Mouse (Mus musculus) embryonic facial prominence, embryonic 14.5 days (tissue): ENCODE results near the gene Cnst. TPM values are rescaled to one million over a fixed set of nuclear protein-coding genes. Genes with fewer than 3 reads are reported as not detected.
"Not testable (repeated sequence)": the region's sequence is repeated elsewhere in the genome, so short reads cannot be mapped to it uniquely, and the experiment has no call there.

Experiments used
- ATAC-seq: fragments of 200-750 bp; cut with Nextera tagmentation; 2 replicates; pipeline ENCODE4 v1.8.0; 2017; ENCODE audit warnings: low read depth, moderate number of reproducible peaks, moderate TSS enrichment
- DNase-seq: peaks from one replicate; pipeline ENCODE4 v3.0.0-alpha.2; 2015; ENCODE audit warnings: low spot score
- H3K27ac ChIP-seq: fragments of 300-500 bp; sonication (generic); replicated peaks from 2 replicates; pipeline ENCODE4 v1.5.1; 2014; ENCODE audit warnings: low read depth, mild to moderate bottlenecking, low read length, moderate library complexity
- H3K27me3 ChIP-seq: fragments of 300-500 bp; sonication (generic); replicated peaks from 2 replicates; pipeline ENCODE4 v1.6.1; 2014; ENCODE audit warnings: low read length; ENCODE audit not compliant: control insufficient read depth, insufficient read depth
- H3K36me3 ChIP-seq: fragments of 300-500 bp; sonication (generic); 2 replicates; pipeline ENCODE4 v1.6.1; 2014; ENCODE audit warnings: low read length, mixed read lengths; ENCODE audit not compliant: control insufficient read depth, insufficient read depth
- H3K4me1 ChIP-seq: fragments of 300-500 bp; sonication (generic); 2 replicates; pipeline ENCODE4 v1.6.1; 2014; ENCODE audit warnings: antibody characterized with exemption, low read length; ENCODE audit not compliant: control insufficient read depth, insufficient read depth
- H3K4me2 ChIP-seq: fragments of 300-500 bp; sonication (generic); 2 replicates; pipeline ENCODE4 v1.6.1; 2014; ENCODE audit warnings: low read depth, mild to moderate bottlenecking, low read length, moderate library complexity, mixed read lengths
- H3K4me3 ChIP-seq: fragments of 300-500 bp; sonication (generic); 2 replicates; pipeline ENCODE4 v1.5.1; 2014; ENCODE audit warnings: low read depth, mild to moderate bottlenecking, low read length
- H3K9ac ChIP-seq: fragments of 300-500 bp; sonication (generic); 2 replicates; pipeline ENCODE4 v1.6.1; 2014; ENCODE audit warnings: low read depth, mild to moderate bottlenecking, low read length, moderate library complexity, mixed read lengths
- H3K9me3 ChIP-seq: fragments of 300-500 bp; sonication (generic); 2 replicates; pipeline ENCODE4 v1.6.1; 2016; ENCODE audit warnings: low read length; ENCODE audit not compliant: control insufficient read depth
- WGBS: fragments of 180-500 bp; shearing (Covaris S2); extraction: QIAGEN DNeasy Blood & Tissue Kit; methylation state at CpG from one replicate; pipeline ENCODE4 v1.1.7; 2014; 5-methylcytosine and 5-hydroxymethylcytosine counted together
- polyA plus RNA-seq: library from polyadenylated mRNA; unstranded; fragments of >200 nt; fragmentation: Nextera tagmentation; extraction: Ambion mirVana; gene quantifications from 2 replicates; pipeline ENCODE4 v1.2.1, GENCODE M21; 2014

The Cnst gene
- polyA plus RNA-seq: 15.8 and 18.7 TPM in 2 replicates

DNA sequence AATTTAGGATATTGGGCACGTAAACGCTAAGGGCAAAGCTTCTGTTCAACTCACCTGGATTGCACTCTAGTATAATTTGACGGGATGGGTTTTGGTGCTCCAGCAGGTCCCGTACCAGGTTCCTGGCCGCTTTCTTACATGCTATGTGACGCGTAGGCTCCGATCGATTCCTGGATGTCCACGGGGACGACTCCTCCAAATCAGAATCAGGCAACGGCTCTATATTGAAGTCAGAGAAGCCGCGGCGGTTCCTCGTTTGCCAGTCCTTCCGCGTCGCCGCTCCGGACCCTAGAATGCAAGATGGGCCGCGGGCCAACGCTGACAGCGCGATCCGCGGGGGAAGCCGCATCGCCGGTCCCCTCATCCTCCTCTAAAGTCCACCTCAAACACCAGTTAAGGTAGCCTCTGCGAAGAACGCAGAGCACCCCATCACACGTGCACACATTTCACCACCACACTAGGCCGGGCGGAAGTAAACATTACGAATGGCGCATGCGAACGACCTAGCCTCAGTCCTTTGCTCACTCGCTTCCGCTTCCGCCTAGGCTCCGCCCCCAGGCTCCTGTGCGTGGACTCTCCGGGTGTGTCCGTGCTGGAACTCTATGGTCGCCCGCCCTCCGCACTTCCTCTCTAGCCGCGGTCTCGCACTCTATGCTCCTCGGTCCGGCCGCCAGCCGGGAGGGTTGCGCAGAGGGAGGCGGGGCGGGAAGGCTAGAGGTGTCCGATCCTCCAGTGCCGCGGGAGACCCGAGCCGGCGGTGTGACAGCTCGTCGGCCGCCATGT is at the start of gene Cnst, which contains the start of gene Tfb2m:
Gene Cnst, plus strand, starts transcription at position 603 of the 783 bp plus-strand sequence.
Gene Tfb2m, minus strand, starts transcription at position 500 of the 783 bp plus-strand sequence.
- Histone ChIP-seq H3K4me3 (peak within 1 kb of the TSS; percentile 62), H3K4me2 (peak within 1 kb of the TSS; percentile 83), H3K9ac (peak within 1 kb of the TSS; percentile 82), H3K27ac (peak within 1 kb of the TSS; percentile 92), H3K4me1 (peaks cover 19% of the 10 kb centered on the region)
- DNase-seq (peak; percentile 99), ATAC-seq (peak; percentile 99)
- H3K27me3 ChIP-seq, H3K36me3 ChIP-seq, H3K9me3 ChIP-seq: not testable (repeated sequence)
- WGBS: under 1% methylated on average over 62 of the region's 69 CpGs

DNA sequence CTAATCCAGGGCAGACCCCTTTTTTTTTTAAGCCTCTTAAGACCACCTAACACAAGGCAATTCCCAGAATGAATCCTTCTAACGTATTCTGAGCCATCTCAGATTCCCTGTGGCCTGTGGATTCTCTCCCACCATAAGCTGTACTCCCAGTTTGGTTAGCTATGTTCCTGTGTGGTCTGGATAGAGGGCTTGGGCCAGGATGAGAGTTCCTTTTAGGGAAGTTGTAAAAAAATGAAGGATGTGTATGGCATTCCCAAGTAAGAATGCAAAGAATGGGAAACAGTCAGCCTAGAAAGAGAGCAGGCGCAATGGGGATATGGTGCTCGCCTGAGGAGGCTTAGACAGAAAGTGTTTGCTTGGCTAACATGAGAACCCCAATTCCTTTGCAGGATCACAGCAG is 46.9 kb upstream of the Cnst start:
- H3K9ac ChIP-seq: no peak overlapping the region
- no peaks in the 10 kb centered on the region for H3K27me3 ChIP-seq
- H3K36me3 ChIP-seq: no peaks in the 10 kb centered on the region
- DNase-seq (no peak), ATAC-seq (no peak)
- H3K9me3 ChIP-seq: no peaks in the 10 kb centered on the region
- H3K4me2 ChIP-seq: no peak overlapping the region
- H3K4me1 ChIP-seq: no peaks in the 10 kb centered on the region
- H3K27ac ChIP-seq: no peak overlapping the region
- 69% methylated on average over 3 of the region's 3 CpGs for WGBS
- no peak overlapping the region for H3K4me3 ChIP-seq

DNA sequence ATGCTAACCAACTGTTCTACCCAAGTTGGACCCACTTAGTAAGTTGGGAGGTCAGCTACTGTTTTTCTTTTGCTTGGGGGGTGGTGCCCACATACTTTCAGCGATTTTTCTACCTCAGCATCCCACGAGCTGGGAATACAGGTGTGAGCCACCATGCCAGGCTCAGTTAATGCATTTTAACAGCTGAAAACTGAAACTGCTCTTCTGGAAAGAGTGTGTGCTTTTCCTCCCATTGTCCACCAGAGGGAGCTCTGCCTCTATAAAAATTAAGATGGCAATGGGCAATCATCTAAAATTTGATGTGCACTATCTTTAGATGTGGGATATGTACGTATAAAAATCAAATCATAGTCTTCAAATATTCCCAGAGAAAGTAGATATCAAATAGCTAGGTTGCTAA is 43.6 kb upstream of the Cnst start:
- DNase-seq (peak; percentile 28), ATAC-seq (no peak)
- Histone ChIP-seq H3K4me1 (no peaks in the 10 kb centered on the region), H3K4me2 (no peak overlapping the region), H3K4me3 (no peak overlapping the region), H3K27me3 (no peaks in the 10 kb centered on the region), H3K36me3 (no peaks in the 10 kb centered on the region), H3K27ac (no peak overlapping the region), H3K9ac (no peak overlapping the region), H3K9me3 (no peaks in the 10 kb centered on the region)
- WGBS: 10% methylated on average over 3 of the region's 3 CpGs

DNA sequence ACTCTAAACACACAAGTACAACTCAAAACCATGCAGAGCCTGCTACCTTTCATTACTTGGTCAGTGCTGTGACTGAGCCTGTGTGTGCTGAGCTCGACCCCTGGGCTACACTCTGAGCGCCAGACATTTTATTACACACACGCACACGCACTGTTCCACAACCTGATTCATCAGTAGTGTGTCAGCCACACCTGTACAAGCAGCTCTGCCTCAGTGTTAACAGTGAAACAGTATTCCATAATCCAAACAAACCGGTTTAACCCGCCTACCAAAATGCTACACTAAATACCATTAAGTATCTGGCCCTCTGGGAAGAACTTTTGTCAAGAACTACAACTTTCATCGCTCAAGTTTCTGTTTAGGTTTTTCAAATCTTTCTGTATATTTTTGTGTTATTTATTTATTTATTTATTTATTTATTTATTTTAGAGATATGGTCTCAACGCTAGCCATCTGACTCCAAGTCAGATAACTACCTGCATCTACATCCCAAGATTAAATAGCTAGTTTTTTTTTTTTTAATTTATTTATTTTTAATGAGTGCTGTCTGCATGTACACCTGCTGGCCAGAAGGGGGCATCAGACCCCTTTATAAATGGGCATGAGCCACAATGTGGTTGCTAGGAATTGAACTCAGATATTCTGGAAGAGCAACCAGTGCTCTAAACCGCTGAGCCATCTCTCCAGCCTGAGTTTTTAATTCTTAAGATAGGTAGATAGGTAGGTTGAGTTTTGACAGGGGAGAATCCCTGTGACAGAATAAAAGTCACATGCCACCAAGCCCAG is 39.4 kb upstream of the Cnst start:
- peak; percentile 69 for DNase-seq
- Histone ChIP-seq H3K9ac (no peak overlapping the region), H3K4me1 (no peaks in the 10 kb centered on the region), H3K27ac (no peak overlapping the region), H3K27me3 (no peaks in the 10 kb centered on the region), H3K9me3 (no peaks in the 10 kb centered on the region), H3K4me3 (no peak overlapping the region), H3K4me2 (no peak overlapping the region), H3K36me3 (no peaks in the 10 kb centered on the region)
- ATAC-seq: 0 out of 2 replicates have a peak, but pooled peaks have one; percentile 16
- 62% methylated on average over 9 of the region's 9 CpGs for WGBS

DNA sequence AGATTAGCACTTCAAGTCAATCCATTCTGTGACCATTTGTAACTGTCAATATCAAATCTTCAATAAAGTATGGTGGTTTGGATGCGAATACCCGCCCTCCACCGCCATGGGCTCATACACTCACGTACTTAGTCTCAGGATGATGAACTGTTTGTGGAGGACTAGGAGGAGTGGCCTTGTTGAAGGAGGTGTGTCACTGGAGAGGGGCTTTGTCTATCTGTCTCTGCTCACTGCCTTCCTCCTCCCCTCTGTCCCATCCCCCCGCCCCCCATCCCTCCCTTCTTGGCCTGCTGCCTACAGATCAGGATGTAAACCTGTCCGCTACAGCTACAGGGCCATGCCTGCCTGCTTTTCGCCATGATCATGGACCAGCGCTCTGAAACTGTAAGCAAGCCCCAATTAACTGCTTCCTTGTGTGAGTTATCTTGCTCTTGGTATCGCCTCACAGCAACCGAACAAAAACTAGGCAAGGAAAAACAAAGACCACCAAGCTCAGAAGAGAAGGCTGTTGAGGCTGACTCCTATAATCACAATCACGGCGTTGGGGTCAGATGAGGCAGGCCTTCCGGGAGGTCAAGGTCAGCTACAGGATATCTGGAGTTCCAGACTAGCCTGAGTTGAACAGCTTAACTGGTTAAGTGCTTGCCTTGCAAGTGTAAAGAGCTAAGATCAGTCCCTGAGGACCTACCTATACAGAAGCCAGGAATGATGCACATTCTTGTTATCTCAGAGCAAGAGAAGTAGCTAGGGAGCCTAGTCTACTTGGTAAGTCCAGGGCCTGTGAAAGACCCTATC is 35.4 kb upstream of the Cnst start:
- H3K27ac ChIP-seq: no peak overlapping the region
- no peak for ATAC-seq
- no peaks in the 10 kb centered on the region for H3K36me3 ChIP-seq
- no peaks in the 10 kb centered on the region for H3K27me3 ChIP-seq
- H3K9ac ChIP-seq: no peak overlapping the region
- H3K4me2 ChIP-seq: no peak overlapping the region
- no peaks in the 10 kb centered on the region for H3K9me3 ChIP-seq
- DNase-seq: no peak
- H3K4me1 ChIP-seq: no peaks in the 10 kb centered on the region
- WGBS: 76% methylated on average over 13 of the region's 13 CpGs
- H3K4me3 ChIP-seq: no peak overlapping the region

DNA sequence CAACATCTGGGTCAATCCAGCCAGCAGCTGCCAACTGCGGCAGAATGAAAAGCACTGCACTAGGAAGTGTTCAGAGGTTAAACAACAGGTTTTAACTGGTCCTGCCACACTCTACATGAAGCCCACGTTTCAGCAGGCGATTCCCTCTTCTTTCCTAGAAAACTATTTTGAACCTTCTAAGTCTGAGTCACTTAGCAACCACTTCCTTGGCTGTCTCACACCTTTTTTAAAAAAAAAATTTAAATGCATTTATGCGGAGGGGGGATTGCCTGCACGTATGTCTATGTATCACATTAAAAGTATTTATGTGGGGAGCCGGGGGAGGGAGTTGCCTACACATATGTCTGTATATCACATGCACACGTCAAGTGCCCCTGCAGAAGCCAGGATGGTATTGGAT is 34.3 kb upstream of the Cnst start:
- 71% methylated on average over 7 of the region's 7 CpGs for WGBS
- H3K9ac ChIP-seq: no peak overlapping the region
- ATAC-seq (no peak), DNase-seq (peak; percentile 5)
- H3K27me3 ChIP-seq: no peaks in the 10 kb centered on the region
- no peaks in the 10 kb centered on the region for H3K9me3 ChIP-seq
- H3K36me3 ChIP-seq: no peaks in the 10 kb centered on the region
- no peak overlapping the region for H3K4me3 ChIP-seq
- no peak overlapping the region for H3K4me2 ChIP-seq
- 0 out of 2 replicates have a peak, but pooled peaks cover 4% of the 10 kb centered on the region for H3K4me1 ChIP-seq
- no peak overlapping the region for H3K27ac ChIP-seq

DNA sequence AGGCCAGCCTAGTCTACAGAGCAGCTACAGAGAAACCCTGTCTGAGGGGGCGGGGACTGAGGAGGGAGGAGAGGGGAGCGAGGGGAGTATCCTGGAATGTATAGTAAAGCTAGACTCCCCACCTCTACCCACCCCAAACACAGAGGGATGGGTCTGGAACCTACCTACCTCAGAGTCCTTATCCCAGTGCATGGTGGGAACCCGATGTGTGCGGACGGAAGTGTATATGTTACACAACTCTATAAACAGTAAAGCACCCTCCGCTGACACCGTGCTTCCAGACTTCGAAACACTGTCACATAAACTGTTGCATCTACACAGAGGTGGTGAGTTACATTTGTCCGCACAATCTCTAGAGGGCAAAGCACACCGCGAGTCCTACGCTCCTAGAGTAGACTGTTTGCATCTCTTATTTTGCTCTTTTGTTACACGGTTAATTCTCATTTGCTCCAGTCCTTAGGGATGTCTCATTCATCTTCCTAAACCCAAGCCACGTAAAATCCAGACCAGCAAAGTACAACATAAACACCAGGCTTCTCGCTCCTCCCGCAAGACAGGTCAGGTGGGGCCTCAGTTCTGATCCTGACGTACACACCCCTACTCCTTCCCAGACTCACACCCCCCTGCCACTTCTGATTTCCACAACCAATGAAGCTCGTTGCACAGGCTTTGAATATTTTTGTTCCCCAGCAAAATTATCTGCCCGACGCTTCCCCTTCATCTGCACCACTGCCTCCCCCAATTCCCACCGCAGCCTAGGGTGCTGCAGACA is 29.0 kb upstream of the Cnst start:
- Histone ChIP-seq H3K27ac (no peak overlapping the region), H3K36me3 (no peaks in the 10 kb centered on the region), H3K27me3 (no peaks in the 10 kb centered on the region), H3K9me3 (no peaks in the 10 kb centered on the region), H3K4me2 (peak overlapping the region; percentile 96), H3K9ac (peak overlapping the region; percentile 73), H3K4me3 (peak overlapping the region; percentile 81), H3K4me1 (0 out of 2 replicates have a peak, but pooled peaks cover 4% of the 10 kb centered on the region)
- ATAC-seq: peak; percentile 80
- DNase-seq: peak; percentile 40
- under 1% methylated on average over 21 of the region's 21 CpGs for WGBS
